Mouse (Mus musculus): ENCODE data around the gene Gm32687. TPM values are rescaled to one million over a fixed set of nuclear protein-coding genes. Genes with fewer than 3 reads are reported as not detected.

The Gm32687 gene
- polyA plus RNA-seq (2012; rRNA removed), result 0.95 and 1.0 TPM in 2 replicates

DNA sequence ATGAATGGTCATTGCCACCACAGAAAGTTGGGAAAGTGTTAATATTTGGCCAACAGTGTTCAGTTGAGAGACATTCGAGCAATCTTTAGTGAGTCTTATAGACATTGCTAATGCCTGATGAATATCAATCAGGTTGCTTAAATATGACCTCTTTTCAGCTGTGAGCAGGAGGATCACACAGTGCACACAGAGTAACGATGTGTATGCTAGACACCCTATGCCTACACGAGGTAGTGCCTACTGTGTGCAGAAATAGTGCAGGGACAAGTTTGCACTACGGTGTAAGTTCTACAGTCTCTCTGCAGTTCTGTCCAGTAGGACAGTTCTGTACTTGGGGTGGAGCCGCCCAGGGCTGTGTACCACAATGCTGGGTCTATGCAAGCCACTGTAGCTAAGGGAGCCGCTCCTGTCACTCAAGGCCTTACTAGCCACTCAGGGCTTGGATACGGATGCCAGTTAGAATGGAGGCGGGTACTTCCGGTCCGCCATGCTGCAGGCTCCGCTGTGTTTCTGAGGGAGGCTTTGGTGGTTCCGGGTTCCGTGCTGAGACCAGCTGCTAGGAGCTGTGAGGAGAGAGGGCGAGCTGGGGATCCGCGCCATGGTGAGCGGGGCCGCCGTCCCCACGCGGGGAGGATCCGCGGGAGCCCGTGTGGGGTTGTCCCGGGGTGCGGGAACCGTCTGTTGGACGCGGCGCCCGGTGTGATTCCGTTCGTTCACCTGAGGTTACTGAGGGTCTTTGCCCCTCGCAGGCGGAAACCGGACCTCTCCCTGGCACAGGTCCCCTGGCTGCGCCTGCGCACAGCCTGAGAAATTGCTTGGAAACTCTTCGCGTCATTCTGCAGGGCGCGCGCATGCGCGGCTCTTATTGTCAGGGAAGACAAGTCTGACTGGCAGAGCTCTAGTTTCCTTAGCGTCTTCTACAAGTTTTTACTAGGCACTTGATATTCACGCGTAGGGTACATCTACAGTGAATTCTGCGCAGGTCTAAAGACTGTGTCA is at the start of gene Gm32687:
TSS of gene Gm32687 (plus strand) at position 526 of the 999 bp plus-strand sequence.

DNA sequence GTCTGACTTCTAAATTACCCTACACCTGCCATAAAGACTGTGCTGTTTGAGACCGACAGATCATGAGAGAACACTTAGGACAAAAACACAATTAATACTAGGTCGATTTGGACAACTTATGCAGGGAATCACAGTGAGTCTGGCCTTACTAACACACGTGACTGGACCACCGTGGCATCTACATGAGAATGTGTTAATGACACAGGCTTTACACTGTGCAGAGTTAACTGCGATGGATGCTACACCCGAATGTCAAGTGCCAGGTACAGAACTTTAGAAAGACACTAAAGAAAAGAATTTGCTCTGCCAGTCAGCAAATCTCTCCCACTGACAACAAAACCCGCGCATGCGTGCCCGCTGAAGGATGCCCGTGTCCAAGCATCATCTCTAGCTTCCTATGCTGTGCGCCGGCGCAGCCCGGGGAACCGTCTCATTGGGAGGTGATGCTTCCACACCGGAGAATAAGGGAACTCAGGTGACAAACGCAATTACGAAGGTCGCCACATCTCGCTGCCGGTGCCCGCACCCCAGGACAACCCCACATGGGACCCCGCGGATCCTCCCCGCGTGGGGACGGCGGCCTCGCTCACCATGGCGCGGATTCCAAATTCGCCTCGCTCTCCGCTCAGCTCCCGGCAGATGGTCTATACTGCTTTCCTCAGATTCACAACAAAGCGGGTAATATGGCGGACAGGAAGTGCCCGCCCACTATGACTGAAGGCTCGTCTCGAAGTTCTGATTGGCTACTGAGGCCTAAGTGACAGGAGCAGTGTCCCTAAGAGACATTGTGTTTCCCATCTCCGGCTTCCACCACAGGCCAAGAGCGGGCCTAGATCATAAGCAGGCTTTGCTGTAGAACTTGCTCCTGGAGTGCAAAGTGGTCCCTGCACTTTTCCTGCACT is 66.4 kb downstream of the Gm32687 start, which contains the start of gene Zfp781:
TSS of gene Zfp781 (minus strand) at position 639 of the 902 bp plus-strand sequence.

Other genes starting within 250 kb of the Gm32687 start
- gene Sirt6, start 236.1 kb upstream of the Gm32687 start, polyA plus RNA-seq (2012; rRNA removed), result 7.9 TPM in 2 replicates
- gene Ankrd24, start 235.4 kb upstream of the Gm32687 start, polyA plus RNA-seq (2012; rRNA removed), result 5.1 and 5.4 TPM in 2 replicates
- 0.95 and 0.99 TPM in 2 replicates for gene Gm10778, start 214.9 kb upstream of the Gm32687 start, polyA plus RNA-seq (2012; rRNA removed)
- gene Zfp433, start 159.1 kb upstream of the Gm32687 start, polyA plus RNA-seq (2012; rRNA removed), result 1.6 and 1.8 TPM in 2 replicates
- gene Gm3055, start 92.8 kb upstream of the Gm32687 start, polyA plus RNA-seq (2012; rRNA removed), result 0.48 and 0.74 TPM in 2 replicates
- gene Gm4767, start 51.7 kb upstream of the Gm32687 start, polyA plus RNA-seq (2012; rRNA removed), result 0.17 and 0.23 TPM in 2 replicates
- 0.16 and 0.20 TPM in 2 replicates for gene Zfp781, start 66.5 kb downstream of the Gm32687 start, polyA plus RNA-seq (2012; rRNA removed)
- 1.3 and 1.6 TPM in 2 replicates for gene Zfp873, start 184.2 kb downstream of the Gm32687 start, polyA plus RNA-seq (2012; rRNA removed)
- 0.31 and 0.40 TPM in 2 replicates for gene BC024063, start 219.4 kb downstream of the Gm32687 start, polyA plus RNA-seq (2012; rRNA removed)

All from liver, embryonic 14 days (tissue).